Mouse (Mus musculus): Measurements from ENCODE around the gene Prkag2. TPM values are rescaled to one million over a fixed set of nuclear protein-coding genes. Genes with fewer than 3 reads are reported as not detected.

Prkag2 gene
- polyA plus RNA-seq, 2 experiments, result 3.1 to 4.0 TPM

- TF ChIP-seq CTCF (IDR thresholded peaks at IDR 0.05; ENCODE audit: low read depth) (no peak), EP300 (IDR thresholded peaks at IDR 0.05; ENCODE audit: low read depth) (no peak)
- 44% methylated on average over 8 of the region's 8 CpGs for WGBS (ENCODE audit: insufficient replicate concordance)
- Histone ChIP-seq H3K27me3 (ENCODE audit: control insufficient read depth, insufficient read depth, low read length) (no peaks in the 10 kb centered on the region), H3K36me3 (replicated peaks; ENCODE audit: control insufficient read depth, insufficient read depth, low read depth) (no peaks in the 10 kb centered on the region), H3K4me2 (ENCODE audit: low read depth) (no peak overlapping the region), H3K4me3 (ENCODE audit: insufficient read depth in 1 of 2, low read depth in 2 of 2, low read length in 2 of 2) (no peak overlapping the region), H3K9ac (replicated peaks) (no peak overlapping the region), H3K9me3 (ENCODE audit: control insufficient read depth, low read length) (no peaks in the 10 kb centered on the region), H3K27ac (no peak overlapping the region), H3K4me1 (replicated peaks; ENCODE audit: control insufficient read depth in 2 of 2, insufficient read depth in 2 of 2, low read length in 1 of 2) (peaks cover 0 to 3% of the 10 kb centered on the region in 2 experiments; a peak in 1 of 4 replicates)
- ATAC-seq (ENCODE audit: insufficient read depth) (no peak), DNase-seq (ENCODE audit: low read depth in 3 of 3, low spot score in 3 of 3) (no peak)
These were observed 99.0 kb downstream of the Prkag2 start for GRCm38 (mm10) chr5:25001391-25001794.

- H3K27ac ChIP-seq, result no peak overlapping the region
- no peak overlapping the region for H3K9ac ChIP-seq (replicated peaks)
- H3K4me1 ChIP-seq (replicated peaks; ENCODE audit: control insufficient read depth in 2 of 2, insufficient read depth in 2 of 2, low read length in 1 of 2), result peaks cover 0 to 3% of the 10 kb centered on the region in 2 experiments; a peak in 1 of 4 replicates
- no peaks in the 10 kb centered on the region for H3K27me3 ChIP-seq (ENCODE audit: control insufficient read depth, insufficient read depth, low read length)
- H3K36me3 ChIP-seq (replicated peaks; ENCODE audit: control insufficient read depth, insufficient read depth, low read depth), result no peaks in the 10 kb centered on the region
- H3K9me3 ChIP-seq (ENCODE audit: control insufficient read depth, low read length), result no peaks in the 10 kb centered on the region
- TF ChIP-seq CTCF (IDR thresholded peaks at IDR 0.05; ENCODE audit: low read depth), result no peak
- no peak overlapping the region for H3K4me3 ChIP-seq (ENCODE audit: insufficient read depth in 1 of 2, low read depth in 2 of 2, low read length in 2 of 2)
- no peak for DNase-seq (ENCODE audit: low read depth in 3 of 3, low spot score in 3 of 3)
- ATAC-seq (ENCODE audit: insufficient read depth), result no peak
- 39% methylated on average over 4 of the region's 4 CpGs for WGBS (ENCODE audit: insufficient replicate concordance)
- H3K4me2 ChIP-seq (ENCODE audit: low read depth), result no peak overlapping the region
These were observed 101.1 kb downstream of the Prkag2 start for GRCm38 (mm10) chr5:24999351-24999750.

DNA sequence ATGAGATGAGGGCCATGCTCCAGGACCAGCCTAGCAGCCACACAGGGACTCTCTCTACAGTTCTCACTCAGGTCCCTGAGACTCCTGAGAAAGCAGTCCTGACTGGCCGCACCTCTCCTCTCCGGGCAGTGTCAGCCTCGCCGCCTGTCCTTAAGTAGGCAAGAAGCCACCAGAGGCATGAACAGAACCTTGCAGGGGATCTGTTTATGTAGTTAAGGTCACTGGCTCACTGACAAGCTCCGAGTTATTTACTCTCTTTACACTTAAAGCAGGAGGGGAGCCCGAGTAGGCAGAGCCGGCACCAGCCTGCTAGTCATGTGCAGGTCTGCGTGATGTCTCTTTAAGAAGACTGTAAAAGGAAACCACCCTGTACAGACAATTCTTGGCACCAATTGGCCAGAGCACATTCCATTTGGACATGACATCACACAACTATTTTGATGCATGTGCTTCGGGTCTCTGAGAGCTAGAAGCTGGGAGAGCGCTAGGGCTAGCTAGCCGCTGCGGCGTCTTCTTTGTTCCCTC lies 104.8 kb downstream of the Prkag2 start:
- Histone ChIP-seq H3K4me3 (ENCODE audit: insufficient read depth in 1 of 2, low read depth in 2 of 2, low read length in 2 of 2) (no peak overlapping the region), H3K4me1 (replicated peaks; ENCODE audit: control insufficient read depth in 2 of 2, insufficient read depth in 2 of 2, low read length in 1 of 2) (peaks cover 0 to 2% of the 10 kb centered on the region in 2 experiments; a peak in 1 of 4 replicates), H3K27ac (no peak overlapping the region), H3K36me3 (replicated peaks; ENCODE audit: control insufficient read depth, insufficient read depth, low read depth) (no peaks in the 10 kb centered on the region), H3K9me3 (ENCODE audit: control insufficient read depth, low read length) (no peaks in the 10 kb centered on the region), H3K27me3 (ENCODE audit: control insufficient read depth, insufficient read depth, low read length) (no peaks in the 10 kb centered on the region), H3K4me2 (ENCODE audit: low read depth) (no peak overlapping the region), H3K9ac (replicated peaks) (no peak overlapping the region)
- 58% methylated on average over 13 of the region's 13 CpGs for WGBS (ENCODE audit: insufficient replicate concordance)
- ATAC-seq (ENCODE audit: insufficient read depth) (no peak), DNase-seq (ENCODE audit: low read depth in 3 of 3, low spot score in 3 of 3) (no peak)
- TF ChIP-seq EP300 (IDR thresholded peaks at IDR 0.05; ENCODE audit: low read depth) (no peak), CTCF (IDR thresholded peaks at IDR 0.05; ENCODE audit: low read depth) (no peak)

DNA sequence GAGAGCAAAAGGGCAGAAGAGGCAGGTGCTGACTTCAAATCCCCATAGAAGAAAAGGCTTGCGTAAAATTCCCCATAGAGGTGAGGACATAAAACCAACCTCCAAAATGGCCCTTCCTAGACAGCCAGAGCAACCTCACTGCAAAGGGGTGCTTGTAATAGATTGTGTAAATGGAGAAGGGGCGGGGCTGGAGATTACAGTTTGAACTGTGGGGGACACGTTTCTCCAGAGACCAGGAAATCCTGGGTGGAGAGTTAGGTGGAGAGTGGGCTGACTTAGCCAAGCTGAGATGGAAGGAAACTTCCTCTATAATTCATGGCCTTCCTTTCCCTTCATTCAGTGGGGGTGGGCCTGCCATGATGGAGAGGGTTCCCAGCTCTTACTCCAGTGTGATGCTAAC lies 107.3 kb downstream of the Prkag2 start:
- Histone ChIP-seq H3K27me3 (ENCODE audit: control insufficient read depth, insufficient read depth, low read length) (no peaks in the 10 kb centered on the region), H3K27ac (no peak overlapping the region), H3K9me3 (ENCODE audit: control insufficient read depth, low read length) (no peaks in the 10 kb centered on the region), H3K4me1 (replicated peaks; ENCODE audit: control insufficient read depth in 2 of 2, insufficient read depth in 2 of 2, low read length in 1 of 2) (peaks cover 0 to 2% of the 10 kb centered on the region in 2 experiments; a peak in 1 of 4 replicates), H3K9ac (replicated peaks) (no peak overlapping the region), H3K4me3 (ENCODE audit: insufficient read depth in 1 of 2, low read depth in 2 of 2, low read length in 2 of 2) (no peak overlapping the region), H3K36me3 (replicated peaks; ENCODE audit: control insufficient read depth, insufficient read depth, low read depth) (no peaks in the 10 kb centered on the region), H3K4me2 (ENCODE audit: low read depth) (no peak overlapping the region)
- 29% methylated on average over 3 of the region's 3 CpGs for WGBS (ENCODE audit: insufficient replicate concordance)
- DNase-seq (ENCODE audit: low read depth in 3 of 3, low spot score in 3 of 3), result no peak
- TF ChIP-seq EP300 (IDR thresholded peaks at IDR 0.05; ENCODE audit: low read depth) (no peak), CTCF (IDR thresholded peaks at IDR 0.05; ENCODE audit: low read depth) (no peak)
- no peak for ATAC-seq (ENCODE audit: insufficient read depth)

DNA sequence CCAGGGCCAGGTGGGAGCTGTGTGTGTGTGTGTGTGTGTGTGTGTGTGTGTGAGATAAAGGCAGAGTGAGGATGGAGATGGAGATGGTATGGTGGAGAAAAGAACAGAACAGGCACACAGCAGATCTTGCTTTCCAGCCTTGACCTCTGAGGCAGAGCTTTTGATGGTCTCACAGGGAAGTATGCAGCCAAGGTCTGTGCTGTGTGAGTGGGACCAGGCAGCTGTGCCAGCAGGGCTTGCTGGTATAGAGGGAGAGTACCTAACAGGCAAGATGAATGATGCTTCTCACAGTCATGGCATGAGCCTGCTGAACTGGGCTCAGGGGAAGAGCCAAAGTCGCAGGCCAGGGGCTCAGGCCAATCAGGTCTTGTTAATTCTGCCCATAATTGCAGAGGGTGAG lies 108.9 kb downstream of the Prkag2 start:
- no peak overlapping the region for H3K4me3 ChIP-seq (ENCODE audit: insufficient read depth in 1 of 2, low read depth in 2 of 2, low read length in 2 of 2)
- H3K9me3 ChIP-seq (ENCODE audit: control insufficient read depth, low read length), result no peaks in the 10 kb centered on the region
- H3K36me3 ChIP-seq (replicated peaks; ENCODE audit: control insufficient read depth, insufficient read depth, low read depth), result no peaks in the 10 kb centered on the region
- H3K4me1 ChIP-seq (replicated peaks; ENCODE audit: control insufficient read depth in 2 of 2, insufficient read depth in 2 of 2, low read length in 1 of 2), result peaks cover 0 to 2% of the 10 kb centered on the region in 2 experiments; a peak in 1 of 4 replicates
- ATAC-seq (ENCODE audit: insufficient read depth), result no peak
- 40% methylated on average over 1 of the region's 1 CpGs for whole genome bisulfite sequencing (ENCODE audit: insufficient replicate concordance)
- H3K4me2 ChIP-seq (ENCODE audit: low read depth), result no peak overlapping the region
- no peak overlapping the region for H3K9ac ChIP-seq (replicated peaks)
- no peak for DNase-seq (ENCODE audit: low read depth in 3 of 3, low spot score in 3 of 3)
- TF ChIP-seq EP300 (IDR thresholded peaks at IDR 0.05; ENCODE audit: low read depth) (no peak), CTCF (IDR thresholded peaks at IDR 0.05; ENCODE audit: low read depth) (no peak)
- H3K27ac ChIP-seq, result no peak overlapping the region
- no peaks in the 10 kb centered on the region for H3K27me3 ChIP-seq (ENCODE audit: control insufficient read depth, insufficient read depth, low read length)
